Mouse (Mus musculus): Measurements from ENCODE around the gene Zfp316. TPM values are rescaled to one million over a fixed set of nuclear protein-coding genes. Genes with fewer than 3 reads are reported as not detected.
A peak's percentile ranks its signal among the peaks of the same experiment; 100 is the strongest.

The Zfp316 gene
- polyA plus RNA-seq, 1 experiment = 10.1 TPM

- no peak for TF ChIP-seq CTCF (IDR thresholded peaks at IDR 0.05; ENCODE audit: insufficient read depth, low read length)
- no peak for TF ChIP-seq POLR2A (IDR thresholded peaks at IDR 0.05; ENCODE audit: borderline replicate concordance, extremely low read depth, low read depth, low read length)
- WGBS = 86% methylated on average over 7 of the region's 7 CpGs
- no peak for DNase-seq
- Histone ChIP-seq H3K4me1 (ENCODE audit: control insufficient read depth, insufficient read depth, low read length) (no peaks in the 10 kb centered on the region), H3K4me3 (replicated peaks; ENCODE audit: extremely low read depth, low read depth, low read length) (no peak overlapping the region)
Observed at GRCm38 (mm10) chr5:143304251-143304650, 34.4 kb upstream of the Zfp316 start.

- no peak for DNase-seq
- no peak overlapping the region for H3K4me3 ChIP-seq (replicated peaks; ENCODE audit: extremely low read depth, low read depth, low read length)
- no peaks in the 10 kb centered on the region for H3K4me1 ChIP-seq (ENCODE audit: control insufficient read depth, insufficient read depth, low read length)
- WGBS = 65% methylated on average over 8 of the region's 8 CpGs
- peak; percentile 37; the same call in 1 of the 2 replicates for TF ChIP-seq CTCF (IDR thresholded peaks at IDR 0.05; ENCODE audit: insufficient read depth, low read length)
- no peak for TF ChIP-seq POLR2A (IDR thresholded peaks at IDR 0.05; ENCODE audit: borderline replicate concordance, extremely low read depth, low read depth, low read length)
Observed at GRCm38 (mm10) chr5:143301296-143301695, 31.5 kb upstream of the Zfp316 start.

- DNase-seq = peak; percentile 38
- whole genome bisulfite sequencing = 92% methylated on average over 4 of the region's 4 CpGs
Observed at GRCm38 (mm10) chr5:143299686-143300085, 29.9 kb upstream of the Zfp316 start.

GRCm38 (mm10) chr5:143298391-143298790, 28.6 kb upstream of the Zfp316 start:
- TF ChIP-seq POLR2A (IDR thresholded peaks at IDR 0.05; ENCODE audit: borderline replicate concordance, extremely low read depth, low read depth, low read length) (no peak), CTCF (IDR thresholded peaks at IDR 0.05; ENCODE audit: insufficient read depth, low read length) (peak; percentile 36)
- DNase-seq = no peak
- 84% methylated on average over 7 of the region's 7 CpGs for WGBS

More at GRCm38 (mm10) chr5:143299686-143300085, 29.9 kb upstream of the Zfp316 start:
- TF ChIP-seq CTCF (IDR thresholded peaks at IDR 0.05; ENCODE audit: insufficient read depth, low read length) = peak; percentile 74
- no peak for TF ChIP-seq POLR2A (IDR thresholded peaks at IDR 0.05; ENCODE audit: borderline replicate concordance, extremely low read depth, low read depth, low read length)
- no peaks in the 10 kb centered on the region for H3K4me1 ChIP-seq (ENCODE audit: control insufficient read depth, insufficient read depth, low read length)
- H3K4me3 ChIP-seq (replicated peaks; ENCODE audit: extremely low read depth, low read depth, low read length) = no peak overlapping the region

GRCm38 (mm10) chr5:143297986-143298385, 28.2 kb upstream of the Zfp316 start:
- Histone ChIP-seq H3K4me3 (replicated peaks; ENCODE audit: extremely low read depth, low read depth, low read length) (no peak overlapping the region), H3K4me1 (ENCODE audit: control insufficient read depth, insufficient read depth, low read length) (no peaks in the 10 kb centered on the region)
- DNase-seq = no peak
- 67% methylated on average over 9 of the region's 9 CpGs for WGBS
- TF ChIP-seq POLR2A (IDR thresholded peaks at IDR 0.05; ENCODE audit: borderline replicate concordance, extremely low read depth, low read depth, low read length) (no peak), CTCF (IDR thresholded peaks at IDR 0.05; ENCODE audit: insufficient read depth, low read length) (no peak)

More at GRCm38 (mm10) chr5:143298391-143298790, 28.6 kb upstream of the Zfp316 start:
- Histone ChIP-seq H3K4me1 (ENCODE audit: control insufficient read depth, insufficient read depth, low read length) (no peaks in the 10 kb centered on the region), H3K4me3 (replicated peaks; ENCODE audit: extremely low read depth, low read depth, low read length) (no peak overlapping the region)

- DNase-seq = no peak
- Histone ChIP-seq H3K4me1 (ENCODE audit: control insufficient read depth, insufficient read depth, low read length) (no peaks in the 10 kb centered on the region), H3K4me3 (replicated peaks; ENCODE audit: extremely low read depth, low read depth, low read length) (no peak overlapping the region)
- 77% methylated on average over 2 of the region's 2 CpGs for WGBS
- no peak for TF ChIP-seq CTCF (IDR thresholded peaks at IDR 0.05; ENCODE audit: insufficient read depth, low read length)
- no peak for TF ChIP-seq POLR2A (IDR thresholded peaks at IDR 0.05; ENCODE audit: borderline replicate concordance, extremely low read depth, low read depth, low read length)
Observed at GRCm38 (mm10) chr5:143295330-143295729, 25.5 kb upstream of the Zfp316 start.

GRCm38 (mm10) chr5:143294862-143295261, 25.0 kb upstream of the Zfp316 start:
- Histone ChIP-seq H3K4me3 (replicated peaks; ENCODE audit: extremely low read depth, low read depth, low read length) (no peak overlapping the region), H3K4me1 (ENCODE audit: control insufficient read depth, insufficient read depth, low read length) (no peaks in the 10 kb centered on the region)
- DNase-seq = no peak
- TF ChIP-seq POLR2A (IDR thresholded peaks at IDR 0.05; ENCODE audit: borderline replicate concordance, extremely low read depth, low read depth, low read length) (no peak), CTCF (IDR thresholded peaks at IDR 0.05; ENCODE audit: insufficient read depth, low read length) (peak; percentile 27; the same call in 1 of the 2 replicates)
- WGBS = 93% methylated on average over 3 of the region's 3 CpGs

GRCm38 (mm10) chr5:143293404-143293803, 23.6 kb upstream of the Zfp316 start, which contains the start of gene Zfp853:
Zfp853 (minus strand) TSS chr5:143293623.
- TF ChIP-seq POLR2A (IDR thresholded peaks at IDR 0.05; ENCODE audit: borderline replicate concordance, extremely low read depth, low read depth, low read length) (no peak), CTCF (IDR thresholded peaks at IDR 0.05; ENCODE audit: insufficient read depth, low read length) (no peak)
- Histone ChIP-seq H3K4me3 (replicated peaks; ENCODE audit: extremely low read depth, low read depth, low read length) (peak within 1 kb of the TSS; percentile 35), H3K4me1 (ENCODE audit: control insufficient read depth, insufficient read depth, low read length) (no peaks in the 10 kb centered on the region)
- DNase-seq = no peak
- WGBS = 3% methylated on average over 38 of the region's 38 CpGs

GRCm38 (mm10) chr5:143292879-143293278, 23.1 kb upstream of the Zfp316 start:
- 3% methylated on average over 19 of the region's 19 CpGs for WGBS
- TF ChIP-seq CTCF (IDR thresholded peaks at IDR 0.05; ENCODE audit: insufficient read depth, low read length) (no peak), POLR2A (IDR thresholded peaks at IDR 0.05; ENCODE audit: borderline replicate concordance, extremely low read depth, low read depth, low read length) (no peak)
- H3K4me3 ChIP-seq (replicated peaks; ENCODE audit: extremely low read depth, low read depth, low read length) = no peak overlapping the region
- DNase-seq = no peak
- no peaks in the 10 kb centered on the region; the same call in 1 of the 2 replicates for H3K4me1 ChIP-seq (ENCODE audit: control insufficient read depth, insufficient read depth, low read length)

GRCm38 (mm10) chr5:143289299-143289698, 19.5 kb upstream of the Zfp316 start:
- no peak for DNase-seq
- no peaks in the 10 kb centered on the region; the same call in 1 of the 2 replicates for H3K4me1 ChIP-seq (ENCODE audit: control insufficient read depth, insufficient read depth, low read length)
- TF ChIP-seq POLR2A (IDR thresholded peaks at IDR 0.05; ENCODE audit: borderline replicate concordance, extremely low read depth, low read depth, low read length) = no peak
- no peak for TF ChIP-seq CTCF (IDR thresholded peaks at IDR 0.05; ENCODE audit: insufficient read depth, low read length)
- WGBS = 71% methylated on average over 9 of the region's 9 CpGs
- no peak overlapping the region for H3K4me3 ChIP-seq (replicated peaks; ENCODE audit: extremely low read depth, low read depth, low read length)

Data from lung, adult 2 months (tissue).